Mouse (Mus musculus) testis, adult 2 months (tissue): Measurements from ENCODE around the gene Igflr1.

Source experiments
- CTCF ChIP-seq: fragments of 200-500 bp; IDR thresholded peaks from 2 replicates; pipeline ENCODE4 v1.5.1; 2012; ENCODE audit warnings: low read depth, mild to moderate bottlenecking, inconsistent platforms, low read length, moderate library complexity; ENCODE audit not compliant: control insufficient read depth, insufficient read depth, insufficient replicate concordance
- POLR2A ChIP-seq: fragments of 200-500 bp; IDR thresholded peaks from 2 replicates; pipeline ENCODE4 v1.6.1; 2012; ENCODE audit warnings: low read depth, mild to moderate bottlenecking, inconsistent platforms, low read length, moderate library complexity; ENCODE audit not compliant: control insufficient read depth

DNA sequence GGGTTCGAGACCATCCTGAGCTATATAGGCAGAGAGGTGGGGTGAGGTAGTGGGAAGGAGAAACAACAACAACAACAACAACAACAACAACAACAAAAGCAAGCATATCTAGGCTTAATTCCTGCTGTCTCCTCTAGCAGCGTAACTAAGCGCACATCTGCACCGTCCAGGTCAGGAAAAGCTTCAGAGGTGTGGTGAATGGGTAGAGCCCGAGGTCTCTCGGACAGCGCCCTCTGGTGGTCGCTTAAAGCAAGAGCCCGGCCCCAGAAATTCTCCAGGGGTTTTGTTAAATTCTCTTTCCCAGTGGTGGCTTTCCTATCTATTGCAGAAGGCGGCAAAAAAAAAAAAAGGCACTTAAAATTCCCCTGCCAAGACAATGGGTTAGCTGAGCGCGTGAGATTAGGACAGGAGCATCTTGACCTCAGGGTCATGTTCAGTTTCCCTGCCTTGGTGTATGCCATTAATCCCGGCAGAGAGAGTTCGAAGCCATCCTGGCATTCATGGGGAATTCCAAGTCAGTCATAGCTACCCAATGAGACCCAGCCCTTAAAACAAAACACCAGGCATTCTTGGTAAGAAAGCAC is 48.4 kb downstream of the Igflr1 start:
- TF ChIP-seq CTCF (peak; percentile 69), POLR2A (no peak)
